Mouse (Mus musculus) embryonic fibroblast, embryonic 13.5 days (primary cell): ENCODE data around the gene Spert.

Source experiments
- CTCF ChIP-seq: IDR thresholded peaks from 2 replicates; pipeline ENCODE4 v1.5.1; 2011; ENCODE audit warnings: mild to moderate bottlenecking, control low read depth, low read length, moderate library complexity, borderline replicate concordance; ENCODE audit not compliant: insufficient read depth
- POLR2A ChIP-seq: IDR thresholded peaks from 2 replicates; pipeline ENCODE4 v1.6.1; 2011; ENCODE audit warnings: low read depth, mild to moderate bottlenecking, control low read depth, low read length, moderate library complexity

DNA sequence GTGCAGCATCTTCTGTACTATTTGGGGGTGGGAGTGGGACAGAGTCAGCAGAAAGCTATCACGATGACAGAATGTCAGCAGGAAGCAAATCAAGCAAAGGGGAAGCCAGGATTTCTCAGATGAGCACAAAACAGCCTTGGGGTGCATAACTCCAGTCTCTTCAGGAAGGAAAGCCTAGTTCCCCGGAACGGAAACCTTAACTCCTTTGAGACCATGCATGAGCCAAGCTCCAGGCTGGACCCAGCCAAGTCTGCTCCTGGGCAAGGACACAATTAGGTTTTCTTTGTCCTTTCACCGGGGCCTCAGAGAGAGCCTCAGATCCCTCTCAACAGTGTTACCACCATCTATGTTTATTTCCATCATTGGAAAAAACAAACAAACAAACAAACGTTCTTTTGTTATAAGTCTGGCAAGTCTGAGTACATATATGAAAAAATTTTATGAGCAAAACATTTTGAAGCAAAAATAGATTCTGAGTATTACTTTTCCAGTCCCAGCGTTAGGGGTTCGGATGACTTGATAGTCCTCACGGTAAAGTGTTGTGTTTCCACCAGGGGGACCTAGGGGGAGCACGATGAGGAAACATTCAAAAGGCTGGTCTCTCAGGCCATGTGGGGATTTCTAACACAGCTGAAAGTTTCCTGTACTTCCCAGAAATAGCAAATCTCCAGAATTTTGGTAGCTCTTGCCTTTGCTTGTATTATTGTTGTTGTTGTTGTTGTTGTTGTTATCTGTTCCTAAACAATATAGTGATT lies 31.2 kb downstream of the Spert start:
- TF ChIP-seq CTCF (no peak), POLR2A (no peak)
